Mouse (Mus musculus): ENCODE measurements around the gene Gm20388.

- TF ChIP-seq CTCF (IDR thresholded peaks at IDR 0.05; ENCODE audit: borderline replicate concordance, extremely low read depth, insufficient read depth, insufficient read length) (no peak), POLR2A (IDR thresholded peaks at IDR 0.05; ENCODE audit: borderline replicate concordance, extremely low read depth, insufficient read depth, insufficient read length, poor library complexity, severe bottlenecking) (no peak)
Observed at GRCm38 (mm10) chr8:120045471-120045870, 134.8 kb downstream of the Gm20388 start.

Measured in brain, embryonic 14.5 days (tissue).